Mouse (Mus musculus) spleen, postnatal 4 days (tissue): ENCODE results near the gene Grik5.

Source experiments
- DNase-seq, 2 experiments: peaks; one replicate each; pipeline ENCODE4 v3.0.0; 2022; ENCODE audit warnings: low spot score in 2 of 2

Grik5 gene

DNA sequence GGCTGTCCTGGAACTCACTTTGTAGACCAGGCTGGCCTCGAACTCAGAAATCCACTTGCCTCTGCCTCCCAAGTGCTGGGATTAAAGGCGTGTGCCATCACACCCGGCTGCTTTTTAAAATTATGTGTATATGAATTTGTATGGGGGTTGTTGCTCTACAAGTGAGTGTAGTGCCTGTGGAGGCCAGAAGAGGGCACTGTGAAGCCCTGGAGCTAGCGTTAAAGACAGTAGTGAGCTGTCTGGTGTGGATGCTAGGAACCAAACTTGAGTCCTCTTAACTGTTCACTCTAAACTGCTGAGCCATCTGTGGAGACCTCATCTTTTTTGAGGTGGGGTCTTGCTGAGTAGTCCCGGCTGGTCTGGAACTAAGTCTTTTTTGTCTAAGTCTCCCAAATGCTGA is 86.3 kb downstream of the Grik5 start:
- DNase-seq: no peak

DNA sequence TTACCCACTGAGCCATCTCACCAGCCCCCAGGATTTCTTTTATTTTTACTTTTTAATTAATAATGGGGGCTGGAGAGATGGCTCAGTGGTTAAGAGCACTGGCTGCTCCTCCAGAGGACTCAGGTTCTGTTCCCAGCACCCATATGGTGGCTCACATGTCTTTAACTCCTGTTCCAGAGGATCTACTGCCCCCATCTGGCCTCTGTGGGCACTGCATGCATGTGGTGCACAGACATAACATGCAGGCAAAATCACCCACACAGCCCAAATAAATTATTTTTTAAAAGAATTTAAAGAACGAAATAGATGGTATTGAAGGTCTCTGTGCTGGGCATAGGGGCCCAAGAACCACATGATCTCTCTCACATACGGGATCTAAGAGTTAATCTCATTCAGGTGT is 87.8 kb downstream of the Grik5 start:
- DNase-seq: no peak

- no peak for DNase-seq
Measured at GRCm38 (mm10) chr7:24983396-24983795, 88.8 kb downstream of the Grik5 start.

GRCm38 (mm10) chr7:24980439-24980838 is 91.7 kb downstream of the Grik5 start:
- DNase-seq: no peak

GRCm38 (mm10) chr7:24978781-24979180 is 93.4 kb downstream of the Grik5 start:
- peak in 1 of 2 experiments; percentile 32 for DNase-seq

DNA sequence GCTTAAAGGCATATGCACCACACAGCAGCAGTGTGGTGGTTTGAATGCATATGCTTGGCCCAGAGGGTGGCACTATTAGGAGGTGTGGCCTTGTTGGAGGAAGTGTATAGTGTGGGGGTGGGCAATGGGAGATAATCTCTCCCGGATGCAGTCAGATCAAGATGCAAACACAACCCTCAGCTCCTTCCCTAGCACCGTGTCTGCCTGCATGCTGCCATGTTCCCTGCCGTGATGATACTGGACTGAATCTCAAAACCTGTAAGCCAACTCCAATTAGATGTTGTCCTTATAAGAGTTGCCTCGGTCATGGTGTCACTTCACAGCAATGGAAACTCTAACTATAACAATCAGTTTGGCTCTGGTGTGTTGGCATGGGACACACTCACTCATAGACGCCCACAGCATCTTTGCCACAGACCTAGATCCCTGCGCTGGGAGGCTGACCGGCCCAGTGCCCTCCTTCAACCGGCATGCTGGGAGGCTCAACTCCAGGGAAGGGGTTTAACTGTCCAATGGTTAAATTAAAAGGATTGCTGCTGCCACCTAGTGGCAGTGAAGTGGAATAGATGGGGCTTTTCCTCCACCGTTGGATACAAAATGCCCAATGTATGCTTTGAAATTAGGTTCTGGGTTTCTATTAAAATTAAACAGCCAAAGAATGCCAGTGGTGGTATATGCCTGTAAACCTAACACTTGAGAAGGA is 97.1 kb downstream of the Grik5 start:
- DNase-seq: no peak

DNA sequence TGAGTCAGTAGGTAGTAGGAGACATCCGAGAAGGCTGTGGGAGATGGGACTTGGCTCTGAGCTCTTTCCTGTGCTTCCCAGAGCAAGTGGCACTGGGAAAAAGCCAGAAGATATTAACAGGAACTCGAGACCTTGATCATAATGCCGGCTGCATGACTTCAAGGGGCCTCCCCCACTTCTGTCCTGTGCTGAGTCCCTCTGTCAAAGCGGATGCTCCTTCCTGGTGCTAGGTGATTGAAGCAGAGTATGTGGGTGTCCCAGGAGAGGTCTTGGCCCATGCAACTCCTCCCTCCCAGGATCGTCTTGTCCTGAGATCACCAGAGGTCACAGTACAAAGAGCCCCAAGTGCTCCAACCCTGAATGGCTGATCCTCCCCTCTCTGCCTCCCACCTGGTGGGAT is 98.2 kb downstream of the Grik5 start:
- no peak for DNase-seq

GRCm38 (mm10) chr7:24973208-24973607 is 98.9 kb downstream of the Grik5 start:
- no peak for DNase-seq

DNA sequence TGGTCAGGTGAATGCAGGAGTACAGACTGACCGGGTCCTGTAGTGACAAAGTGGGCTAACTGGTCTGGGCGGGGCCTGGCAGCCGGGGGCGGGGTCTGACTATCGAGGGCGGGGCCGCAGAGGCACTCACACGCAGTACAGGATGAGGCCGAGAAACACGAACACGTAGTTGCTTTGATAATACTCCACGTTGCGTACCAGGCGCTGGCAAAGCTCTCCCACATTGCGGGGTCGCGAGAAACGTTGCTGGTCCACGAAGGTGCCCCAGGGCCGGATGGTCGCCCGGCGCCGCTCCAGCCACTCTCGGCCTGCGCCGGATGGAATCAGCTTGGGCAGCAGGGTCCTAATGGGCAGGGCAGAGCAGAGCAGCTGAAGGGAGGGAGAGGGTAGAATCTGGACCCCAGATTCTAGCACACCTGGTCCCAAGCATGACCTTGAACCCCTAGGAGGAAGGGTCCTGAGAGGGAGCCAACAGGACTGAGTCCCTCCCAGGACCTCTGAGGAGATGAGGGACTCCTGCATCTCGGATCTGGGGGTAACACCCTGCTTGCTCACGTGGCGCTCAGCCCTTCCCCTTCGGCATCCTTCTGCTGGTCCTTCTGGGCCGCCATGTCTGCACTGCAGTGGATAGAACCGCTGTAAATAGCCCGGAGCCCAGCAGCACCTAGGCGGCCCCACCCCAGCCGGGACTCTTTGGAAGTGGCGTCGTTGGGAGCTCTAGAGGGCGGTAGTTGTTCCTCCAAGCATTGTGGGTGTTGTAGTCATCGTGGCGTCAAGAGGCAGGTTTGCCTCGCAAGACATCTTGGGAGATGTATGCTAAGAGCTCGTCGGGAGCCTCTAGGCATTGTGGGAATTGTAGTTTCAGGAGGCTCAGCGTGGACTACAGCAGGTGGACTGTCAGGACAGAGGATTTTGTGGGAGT is 99.9 kb downstream of the Grik5 start, which contains the start of gene Rabac1:
Rabac1 (minus strand) TSS at position 783 of the 922 bp plus-strand sequence.
- DNase-seq: peak; percentile 86 to 94

GRCm38 (mm10) chr7:24971261-24971971 is 100.7 kb downstream of the Grik5 start:
- peak in 1 of 2 experiments; percentile 36 for DNase-seq

DNA sequence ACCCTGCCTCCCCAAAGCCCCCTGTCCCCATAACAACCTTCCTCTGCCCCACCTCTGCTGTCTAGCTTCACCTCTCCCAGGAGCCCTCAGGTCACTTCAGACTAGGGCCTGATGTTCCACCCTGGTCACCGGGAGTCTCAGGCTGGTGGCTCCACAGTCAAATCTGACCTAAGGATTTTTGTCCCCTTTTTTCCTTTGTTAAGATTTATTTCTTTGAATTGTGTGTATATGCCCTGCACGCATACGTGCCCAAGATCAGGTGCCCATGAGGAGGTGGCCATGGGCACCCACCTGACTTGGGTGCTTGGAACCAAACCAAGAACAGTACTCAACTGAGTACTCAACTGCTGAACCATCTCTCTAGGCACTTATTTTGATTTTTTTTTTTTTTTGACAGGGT is 101.8 kb downstream of the Grik5 start:
- DNase-seq: no peak

DNA sequence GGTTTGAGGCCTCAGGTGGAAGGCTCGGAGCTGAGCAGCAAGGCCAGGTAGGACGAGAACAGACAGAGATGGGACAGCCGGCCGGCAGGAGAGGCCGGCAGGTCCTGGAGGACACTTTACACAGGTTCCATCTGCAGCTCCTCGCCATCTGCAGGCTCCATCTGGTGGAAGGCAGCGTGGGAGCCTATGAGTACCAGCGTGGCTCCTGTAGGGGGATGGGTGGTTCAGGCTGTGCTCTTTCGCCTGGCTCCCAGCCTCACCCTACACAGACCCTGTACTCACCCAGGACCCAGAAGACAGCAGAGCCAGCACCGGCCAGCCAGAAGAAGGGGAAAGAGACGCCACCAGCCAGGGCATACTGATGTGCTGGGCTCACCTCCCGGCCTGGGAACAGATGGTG is 102.3 kb downstream of the Grik5 start:
- no peak for DNase-seq

GRCm38 (mm10) chr7:24968463-24968862 is 103.7 kb downstream of the Grik5 start:
- no peak for DNase-seq

- DNase-seq: no peak
Measured at GRCm38 (mm10) chr7:24967966-24968365, 104.2 kb downstream of the Grik5 start.

GRCm38 (mm10) chr7:24964897-24965535 is 107.1 kb downstream of the Grik5 start:
- DNase-seq: peak; percentile 74 to 91

DNA sequence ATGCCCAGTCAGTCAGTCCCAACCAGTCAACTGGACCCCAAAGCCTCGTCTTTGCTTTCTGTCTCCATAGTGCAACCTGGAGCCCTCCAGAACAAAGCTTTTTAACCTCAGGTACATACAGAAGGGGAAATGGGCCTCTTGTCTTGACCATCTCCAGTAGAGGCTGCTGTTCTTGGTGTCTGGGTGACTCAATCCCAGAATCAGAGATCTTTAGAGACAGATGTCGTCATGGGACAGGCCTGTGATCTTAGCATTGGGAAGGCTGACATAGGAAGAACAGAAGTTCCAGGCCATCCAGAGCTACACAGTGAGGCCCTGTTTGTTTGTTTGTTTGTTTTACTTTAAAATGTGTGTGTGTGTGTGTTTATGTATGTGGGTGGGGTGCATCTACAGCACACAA is 107.9 kb downstream of the Grik5 start:
- no peak for DNase-seq
